Mouse (Mus musculus) E14TG2a.4 (cell line): ENCODE results near the gene Evc2.

Experiments used
- H3K27me3 ChIP-seq: 2 replicates; pipeline ENCODE4 v1.6.1; 2014; ENCODE audit warnings: low read length, control low read depth; ENCODE audit not compliant: insufficient read depth
- H3K36me3 ChIP-seq: 2 replicates; pipeline ENCODE4 v1.6.1; 2014; ENCODE audit warnings: low read length, control low read depth; ENCODE audit not compliant: insufficient read depth
- H3K4me1 ChIP-seq: replicated peaks from 2 replicates; pipeline ENCODE4 v1.6.1; 2014; ENCODE audit warnings: low read depth, low read length, control low read depth
- H3K4me3 ChIP-seq: replicated peaks from 2 replicates; pipeline ENCODE4 v1.5.1; 2014; ENCODE audit warnings: mild to moderate bottlenecking, low read length
- H3K9me3 ChIP-seq: 2 replicates; pipeline ENCODE4 v1.6.1; 2014; ENCODE audit warnings: low read length, control low read depth
- CTCF ChIP-seq: conservative IDR thresholded peaks from 2 replicates; pipeline ENCODE4 v1.5.1; 2014; ENCODE audit warnings: low read length
- NANOG ChIP-seq: IDR thresholded peaks from 2 replicates; pipeline ENCODE4 v1.6.1; 2014; ENCODE audit warnings: borderline replicate concordance, low read length, mixed read lengths
- POU5F1 ChIP-seq: IDR thresholded peaks from 2 replicates; pipeline ENCODE4 v1.6.1; 2014; ENCODE audit warnings: low read length, borderline replicate concordance

Gene Evc2

DNA sequence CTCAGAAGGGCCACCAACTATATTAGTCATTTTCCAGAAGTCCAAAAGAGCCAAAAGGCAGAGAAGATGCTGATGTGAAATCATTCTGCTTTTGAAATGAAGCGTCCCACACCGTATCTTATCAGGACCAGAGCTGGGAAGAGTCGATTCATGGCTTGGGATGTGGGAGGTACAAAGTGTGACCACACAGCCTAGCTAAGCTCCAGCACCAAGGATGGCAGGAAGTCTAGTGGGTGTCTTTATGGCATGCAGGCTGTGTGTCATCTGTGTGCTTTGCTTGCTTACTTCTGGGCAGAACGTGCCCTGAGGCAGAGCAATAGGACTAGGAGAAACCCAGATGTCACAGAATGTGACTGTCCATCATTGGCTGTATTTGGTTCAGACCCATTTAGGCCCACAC lies 17.5 kb upstream of the Evc2 start:
- H3K36me3 ChIP-seq: peaks cover 97% of the 10 kb centered on the region
- H3K4me3 ChIP-seq: no peak overlapping the region
- no peaks in the 10 kb centered on the region for H3K4me1 ChIP-seq
- H3K27me3 ChIP-seq: no peaks in the 10 kb centered on the region
- H3K9me3 ChIP-seq: peaks cover 4% of the 10 kb centered on the region; the same call in 1 of the 2 replicates
- no peak for TF ChIP-seq CTCF
- no peak for TF ChIP-seq NANOG
- TF ChIP-seq POU5F1: no peak

DNA sequence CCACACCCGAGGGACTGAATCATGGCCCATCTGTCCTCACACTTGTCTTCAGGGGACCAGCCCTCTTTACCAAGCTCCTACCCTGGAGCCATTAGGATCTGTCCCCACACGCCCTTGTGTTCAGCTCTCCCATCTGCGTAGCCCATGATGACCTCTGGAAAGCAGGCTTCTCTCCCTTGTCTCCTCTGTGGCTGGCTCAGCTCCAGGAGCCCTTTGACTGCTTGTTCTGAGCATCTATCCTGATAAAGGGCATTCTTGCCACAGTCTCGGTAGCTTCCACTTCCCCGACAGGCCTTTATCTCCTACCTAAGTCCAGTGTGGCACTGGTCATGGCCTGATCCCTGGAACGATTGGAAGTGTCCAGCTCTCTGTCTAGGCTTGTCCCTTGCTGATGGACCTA lies 11.6 kb upstream of the Evc2 start:
- no peaks in the 10 kb centered on the region; the same call in 1 of the 2 replicates for H3K27me3 ChIP-seq
- peaks cover 78% of the 10 kb centered on the region for H3K36me3 ChIP-seq
- no peak overlapping the region for H3K4me3 ChIP-seq
- TF ChIP-seq POU5F1: no peak
- TF ChIP-seq CTCF: no peak
- TF ChIP-seq NANOG: no peak
- peaks cover 29% of the 10 kb centered on the region for H3K4me1 ChIP-seq
- H3K9me3 ChIP-seq: no peaks in the 10 kb centered on the region

DNA sequence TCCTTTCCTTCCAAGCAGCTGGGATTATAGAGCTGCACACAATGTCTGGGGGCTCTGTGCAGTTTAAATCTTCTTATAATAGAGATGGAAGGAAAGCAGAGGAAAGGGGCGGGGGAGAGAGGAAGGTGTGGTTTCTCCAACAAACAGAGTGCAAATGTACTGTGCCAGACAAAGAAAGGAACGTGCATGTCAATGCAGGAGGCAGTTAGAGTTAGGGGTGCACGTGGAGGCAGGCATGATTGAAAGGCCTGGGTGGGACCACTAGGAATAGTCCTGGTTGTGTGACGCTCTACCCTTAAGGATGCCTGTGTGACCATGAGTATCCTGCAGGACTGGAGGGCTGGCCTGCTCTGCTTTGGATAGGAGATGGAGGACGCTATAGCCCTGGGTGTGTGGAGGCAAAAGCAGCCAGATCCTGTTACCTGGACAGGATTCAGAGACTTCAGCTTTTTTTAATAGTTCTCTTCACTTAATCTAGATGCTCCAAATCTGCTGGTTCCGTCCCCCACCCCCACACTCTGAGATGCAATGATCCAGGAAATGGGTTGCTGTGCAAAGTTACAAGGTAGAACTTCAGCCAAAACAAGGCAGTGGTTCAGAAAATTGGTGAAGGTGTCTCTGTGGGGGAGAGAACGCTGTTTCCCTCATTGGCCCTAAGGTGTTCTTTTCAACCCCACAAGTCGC lies 7.7 kb upstream of the Evc2 start:
- Histone ChIP-seq H3K36me3 (peaks cover 62% of the 10 kb centered on the region), H3K4me3 (no peak overlapping the region), H3K9me3 (no peaks in the 10 kb centered on the region), H3K4me1 (peaks cover 51% of the 10 kb centered on the region), H3K27me3 (peaks cover 6% of the 10 kb centered on the region)
- no peak for TF ChIP-seq POU5F1
- TF ChIP-seq NANOG: no peak

DNA sequence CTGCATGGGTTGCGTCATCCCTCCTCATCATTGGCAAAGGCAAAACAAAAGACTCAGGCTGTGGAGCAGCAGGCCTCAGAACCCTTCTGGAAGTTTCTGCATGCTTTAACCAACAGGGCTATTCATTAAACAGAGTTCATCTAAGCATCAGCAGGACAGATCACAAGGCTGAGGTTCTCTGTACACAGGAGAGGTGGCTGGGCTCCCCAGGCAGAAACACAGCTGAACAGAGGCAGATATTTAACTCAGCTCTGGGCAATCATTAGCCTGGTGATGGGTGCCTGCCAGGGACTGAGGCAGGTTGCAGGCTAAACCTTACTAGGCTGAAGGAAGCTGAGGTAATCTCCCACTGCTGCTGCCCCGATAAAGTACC lies 7.2 kb upstream of the Evc2 start:
- Histone ChIP-seq H3K36me3 (peaks cover 57% of the 10 kb centered on the region), H3K27me3 (peaks cover 9% of the 10 kb centered on the region), H3K4me1 (peaks cover 56% of the 10 kb centered on the region), H3K4me3 (no peak overlapping the region), H3K9me3 (no peaks in the 10 kb centered on the region)
- no peak for TF ChIP-seq NANOG
- TF ChIP-seq POU5F1: no peak
- no peak for TF ChIP-seq CTCF

DNA sequence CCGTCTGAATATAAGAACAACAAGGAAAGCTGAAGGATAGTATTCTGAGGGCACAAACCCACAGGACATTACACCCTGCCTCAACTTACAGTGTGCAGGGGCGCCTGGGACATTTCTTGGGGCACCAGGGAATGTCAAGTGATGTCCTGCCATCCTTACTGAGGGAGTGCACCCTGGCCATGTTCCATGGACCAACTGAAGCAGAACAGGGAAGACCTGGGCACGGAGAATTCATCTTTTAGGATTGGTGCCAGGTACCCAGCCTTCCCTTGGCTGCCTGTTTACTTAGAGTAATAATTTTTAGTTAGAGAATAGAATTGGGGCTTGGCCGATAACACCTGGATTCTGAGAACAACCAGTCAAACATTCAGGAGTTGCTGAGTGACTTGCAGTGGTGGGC lies 6.2 kb upstream of the Evc2 start:
- no peak overlapping the region for H3K4me3 ChIP-seq
- H3K36me3 ChIP-seq: peaks cover 47% of the 10 kb centered on the region
- peaks cover 61% of the 10 kb centered on the region for H3K4me1 ChIP-seq
- H3K9me3 ChIP-seq: no peaks in the 10 kb centered on the region
- no peak for TF ChIP-seq NANOG
- no peak for TF ChIP-seq CTCF
- TF ChIP-seq POU5F1: no peak
- H3K27me3 ChIP-seq: peaks cover 14% of the 10 kb centered on the region

DNA sequence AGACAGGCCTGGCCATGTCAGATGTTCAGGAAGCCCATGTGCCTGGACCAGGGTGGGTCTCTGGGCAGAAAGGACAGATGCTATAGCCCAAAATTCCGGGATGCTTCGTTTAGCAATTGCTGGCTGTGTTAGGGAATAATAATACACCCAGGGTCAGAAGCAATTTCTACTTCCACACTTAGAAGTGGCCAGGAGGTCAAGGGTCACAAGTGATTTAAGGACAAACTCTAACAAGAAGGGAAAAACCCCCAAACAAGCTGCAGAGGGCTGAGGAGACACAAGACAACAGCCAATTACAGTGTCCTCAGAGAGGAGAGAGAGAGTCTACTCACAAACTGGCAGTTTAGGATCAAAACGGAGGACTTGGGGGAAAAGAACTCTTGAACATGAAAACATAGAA lies 3.2 kb upstream of the Evc2 start:
- Histone ChIP-seq H3K4me3 (no peak overlapping the region), H3K36me3 (peaks cover 33% of the 10 kb centered on the region), H3K9me3 (no peaks in the 10 kb centered on the region), H3K4me1 (peaks cover 74% of the 10 kb centered on the region), H3K27me3 (peaks cover 33% of the 10 kb centered on the region)
- TF ChIP-seq NANOG: no peak
- TF ChIP-seq POU5F1: no peak
- no peak for TF ChIP-seq CTCF

DNA sequence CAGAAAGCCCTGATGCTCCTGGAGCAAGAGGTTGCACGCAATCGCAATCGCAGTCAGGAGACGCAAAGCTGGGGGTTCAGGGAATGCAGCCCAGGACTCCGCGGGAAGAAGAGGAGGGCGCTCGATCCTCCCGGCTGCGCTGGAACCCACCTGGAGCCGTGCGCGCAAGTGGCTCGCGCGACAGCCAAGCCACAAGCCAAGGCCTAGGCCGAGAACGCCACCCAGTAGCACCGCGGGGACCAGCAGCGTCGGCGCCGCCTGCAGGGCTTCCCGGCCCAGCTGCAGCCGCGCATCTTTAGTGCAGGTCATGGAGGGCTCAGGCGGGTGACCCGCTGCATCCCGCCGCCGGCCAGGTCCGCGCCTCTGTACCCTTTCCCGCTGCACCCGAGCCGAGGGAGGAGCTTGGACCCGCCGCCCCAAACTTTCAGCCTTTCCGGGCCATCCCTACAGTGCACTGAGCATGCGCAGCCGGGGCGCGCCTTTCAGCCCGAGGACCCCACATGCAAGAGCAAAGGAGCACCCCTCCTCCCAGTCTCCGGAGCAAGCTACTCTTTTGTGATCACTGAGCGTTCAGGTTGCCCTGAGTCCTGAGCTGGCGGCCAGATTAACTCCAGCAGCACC lies 1.7 kb upstream of the Evc2 start, which contains the start of gene Evc:
Evc (minus strand) TSS at position 410 of the 621 bp plus-strand sequence.
- no peaks in the 10 kb centered on the region for H3K9me3 ChIP-seq

DNA sequence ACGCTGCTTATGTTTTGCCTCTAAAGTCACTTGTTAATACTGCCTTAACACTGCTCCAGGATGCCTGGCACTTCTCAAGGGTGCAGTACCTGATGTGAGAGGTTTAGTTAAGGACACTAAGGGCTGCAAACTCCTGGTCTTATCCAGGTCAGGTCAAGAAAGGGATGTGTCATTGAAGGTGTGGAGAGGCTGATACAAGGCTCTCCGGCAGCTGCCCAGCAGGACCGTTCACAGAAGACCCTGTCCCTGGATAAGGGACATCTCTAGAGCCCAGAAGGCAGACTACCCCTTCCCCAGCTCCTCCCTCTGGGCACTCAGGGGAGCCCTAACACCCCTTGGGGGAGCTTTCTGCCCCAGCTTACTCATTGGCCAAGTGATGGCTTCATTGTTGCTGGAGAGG lies 603 bp upstream of the Evc2 start:
- Histone ChIP-seq H3K4me1 (peaks cover 53% of the 10 kb centered on the region), H3K4me3 (peak overlapping the region; percentile 85), H3K27me3 (peaks cover 34% of the 10 kb centered on the region), H3K9me3 (no peaks in the 10 kb centered on the region), H3K36me3 (peaks cover 34% of the 10 kb centered on the region)
- TF ChIP-seq POU5F1: no peak
- TF ChIP-seq NANOG: no peak
- TF ChIP-seq CTCF: no peak

More for the DNA sequence above, 1.7 kb upstream of the Evc2 start, which contains the start of gene Evc:
- H3K4me3 ChIP-seq: peak within 1 kb of the TSS; percentile 85
- peaks cover 40% of the 10 kb centered on the region for H3K36me3 ChIP-seq
- TF ChIP-seq NANOG (no peak), CTCF (no peak), POU5F1 (no peak)
- H3K27me3 ChIP-seq: peaks cover 34% of the 10 kb centered on the region
- peaks cover 59% of the 10 kb centered on the region for H3K4me1 ChIP-seq

DNA sequence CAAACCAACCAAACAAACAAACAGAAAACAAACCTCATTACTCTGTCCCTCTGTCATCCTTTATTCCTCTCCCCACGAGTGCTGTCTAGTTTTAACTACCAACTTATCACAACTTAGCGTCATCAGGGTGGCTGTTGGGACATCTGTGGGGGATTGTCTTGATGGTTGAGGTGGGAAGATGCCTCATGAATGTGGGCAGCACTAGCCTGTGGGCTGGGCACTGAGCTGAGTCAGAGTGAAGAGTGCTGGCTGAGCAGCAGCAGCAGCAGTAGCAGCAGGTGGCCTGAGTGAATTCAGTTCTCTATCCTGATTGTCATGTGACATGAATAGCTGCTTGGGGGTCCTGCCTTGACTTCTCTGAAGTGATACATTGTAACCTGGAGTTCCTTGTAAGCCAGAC lies 5.7 kb downstream of the Evc2 start:
- peaks cover 8% of the 10 kb centered on the region; the same call in 1 of the 2 replicates for H3K27me3 ChIP-seq
- TF ChIP-seq POU5F1 (no peak), CTCF (no peak), NANOG (no peak)
- H3K9me3 ChIP-seq: no peaks in the 10 kb centered on the region
- H3K36me3 ChIP-seq: peaks cover 52% of the 10 kb centered on the region
- no peak overlapping the region for H3K4me3 ChIP-seq
- H3K4me1 ChIP-seq: peaks cover 13% of the 10 kb centered on the region
